Mouse (Mus musculus): ENCODE data around the gene Pak1. TPM values are rescaled to one million over a fixed set of nuclear protein-coding genes. Genes with fewer than 3 reads are reported as not detected.

Gene Pak1
- total RNA-seq (2023), result 9.8 TPM

DNA sequence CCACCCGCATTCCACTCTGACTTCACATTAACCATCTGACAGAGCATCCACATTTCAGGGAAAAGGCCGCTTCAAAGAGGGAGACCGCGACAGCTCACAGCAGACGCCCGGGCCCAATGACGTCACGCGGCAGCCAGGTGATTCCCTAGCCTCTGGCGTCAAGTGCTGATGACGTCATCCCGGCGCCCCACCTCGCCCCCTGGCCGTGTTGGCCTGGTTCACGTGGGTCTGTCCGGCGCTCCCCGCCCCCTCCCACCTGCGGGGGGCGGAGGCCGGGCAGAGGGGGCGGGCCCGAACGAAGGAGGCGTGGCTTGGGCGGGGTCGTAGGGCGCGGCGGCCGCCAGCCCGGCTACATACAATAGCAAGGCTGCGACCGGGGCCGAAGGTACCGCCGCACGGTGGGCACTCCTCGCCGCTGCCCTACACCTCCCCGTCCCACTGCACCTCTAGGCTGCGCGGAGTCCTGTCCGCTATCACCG, at the start of gene Pak1:
Pak1 (plus strand) TSS at position 352 of the 479 bp plus-strand sequence.

DNA sequence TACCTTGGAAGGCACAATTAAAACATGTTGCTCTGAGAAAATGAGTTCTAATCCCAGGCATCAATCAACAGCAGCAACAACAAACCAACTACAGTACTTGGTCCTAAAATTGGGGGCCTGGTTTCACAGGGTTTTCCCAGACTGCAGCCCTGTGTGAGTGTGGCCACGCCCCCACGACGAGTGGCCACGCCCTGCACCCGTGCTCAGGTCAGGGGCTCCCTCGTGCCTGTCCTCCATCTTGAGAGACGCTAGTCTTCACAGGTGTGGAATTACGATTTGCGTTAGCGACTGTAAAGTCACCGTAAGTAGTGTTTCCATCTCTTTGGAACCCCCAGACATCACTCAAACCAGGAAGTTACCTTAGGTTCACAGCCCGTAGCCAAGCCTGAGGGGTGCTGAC, 131.4 kb downstream of the Pak1 start, which contains the start of gene Gdpd4:
Gdpd4 (plus strand) TSS at position 214 of the 400 bp plus-strand sequence.

Other genes with a start within 250 kb of the Pak1 start
- 15.1 TPM for gene Aamdc, start 209.0 kb upstream of the Pak1 start, total RNA-seq (2023)
- gene Rsf1, start 208.7 kb upstream of the Pak1 start, total RNA-seq (2023), result 70.0 TPM
- 47.9 TPM for gene Clns1a, start 91.9 kb upstream of the Pak1 start, total RNA-seq (2023)
- 0.89 TPM for gene Aqp11, start 50.3 kb upstream of the Pak1 start, total RNA-seq (2023)
- not detected for gene Gdpd4, start 131.4 kb downstream of the Pak1 start, total RNA-seq (2023)

Measured in CD8-positive naive resting alpha-beta T cell, adult 57 days (primary cell).